Mouse (Mus musculus) embryonic fibroblast, embryonic 13.5 days (primary cell): ENCODE results near the gene Sgf29.

ENCODE experiments used
- CTCF ChIP-seq: IDR thresholded peaks from 2 replicates; pipeline ENCODE4 v1.5.1; 2011; ENCODE audit warnings: mild to moderate bottlenecking, control low read depth, low read length, moderate library complexity, borderline replicate concordance; ENCODE audit not compliant: insufficient read depth
- POLR2A ChIP-seq: IDR thresholded peaks from 2 replicates; pipeline ENCODE4 v1.6.1; 2011; ENCODE audit warnings: low read depth, mild to moderate bottlenecking, control low read depth, low read length, moderate library complexity

DNA sequence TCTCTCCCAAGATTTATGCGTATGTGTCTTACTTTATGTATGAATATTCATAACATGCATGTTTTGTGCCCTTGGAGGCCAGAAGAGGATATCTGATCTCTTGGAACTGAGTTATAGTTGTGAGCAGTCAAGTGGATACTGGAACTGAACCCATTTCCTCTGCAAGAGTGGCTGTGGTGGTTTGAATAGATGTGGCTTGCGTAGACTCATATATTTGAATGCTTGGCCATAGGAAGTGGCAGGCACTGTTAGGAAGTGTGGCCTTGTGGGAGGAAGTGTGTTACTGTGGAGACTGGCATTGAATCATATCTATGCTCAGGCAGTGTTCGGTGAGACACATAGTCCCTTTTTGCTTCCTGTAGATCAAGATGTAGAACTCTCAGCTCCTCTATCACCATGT is 6.6 kb downstream of the Sgf29 start:
- TF ChIP-seq CTCF (no peak), POLR2A (no peak)
